Mouse (Mus musculus) CH12.LX (cell line): Measurements from ENCODE around the gene Chchd4. TPM values are rescaled to one million over a fixed set of nuclear protein-coding genes. Genes with fewer than 3 reads are reported as not detected.

ENCODE experiments used
- DNase-seq: peaks from one replicate; pipeline ENCODE4 v3.0.0-alpha.2; 2013; ENCODE audit errors: extremely low read depth
- H3K27ac ChIP-seq: 2 replicates; pipeline ENCODE4 v1.5.1; 2012; ENCODE audit warnings: low read depth, mild to moderate bottlenecking, control low read depth, moderate library complexity; ENCODE audit not compliant: insufficient read depth
- H3K27me3 ChIP-seq: replicated peaks from 2 replicates; pipeline ENCODE3; 2012; ENCODE audit warnings: inconsistent platforms
- H3K36me3 ChIP-seq, 2 experiments: replicated peaks in 1 of 2; 2 replicates each; pipeline versions ENCODE3 to v1.6.1; 2012; ENCODE audit warnings: inconsistent platforms in 1 of 2, low read length in 1 of 2, mild to moderate bottlenecking in 1 of 2, mixed read lengths in 1 of 2, moderate library complexity in 1 of 2; ENCODE audit not compliant: control insufficient read depth in 1 of 2, insufficient read depth in 1 of 2
- H3K4me1 ChIP-seq, 2 experiments: 2 replicates each; pipeline ENCODE4 v1.6.1; 2012; ENCODE audit warnings: inconsistent platforms in 1 of 2, moderate library complexity in 1 of 2; ENCODE audit not compliant: insufficient read depth in 2 of 2, control insufficient read depth in 1 of 2
- H3K4me2 ChIP-seq: 2 replicates; pipeline ENCODE4 v1.6.1; 2012; ENCODE audit warnings: low read depth, mild to moderate bottlenecking, control low read depth; ENCODE audit not compliant: poor library complexity, insufficient read depth, severe bottlenecking
- H3K4me3 ChIP-seq, 3 experiments: fragments of 150-350 bp in 1 of 3; sonication (generic) in 1 of 3; replicated peaks in 1 of 3; 2 replicates each; pipeline versions ENCODE3 to v1.5.1; 2011 to 2012; ENCODE audit warnings: low read depth in 2 of 3, low read length in 2 of 3, mild to moderate bottlenecking in 2 of 3, moderate library complexity in 2 of 3, control low read depth in 1 of 3, improper control_type of control experiment in 1 of 3, inconsistent platforms in 1 of 3, mixed read lengths in 1 of 3; ENCODE audit not compliant: poor library complexity in 1 of 3
- H3K79me2 ChIP-seq: replicated peaks from 2 replicates; pipeline ENCODE4 v1.6.1; 2012; ENCODE audit warnings: mild to moderate bottlenecking, moderate library complexity; ENCODE audit not compliant: control insufficient read depth, poor library complexity, insufficient read depth, severe bottlenecking; ENCODE audit errors: extremely low read depth
- H3K9ac ChIP-seq: 2 replicates; pipeline ENCODE4 v1.6.1; 2012; ENCODE audit warnings: low read depth, mild to moderate bottlenecking, control low read depth, moderate library complexity; ENCODE audit not compliant: insufficient read depth
- H3K9me3 ChIP-seq: replicated peaks from 2 replicates; pipeline ENCODE3; 2012; ENCODE audit warnings: low read length, inconsistent platforms, mixed read lengths
- BHLHE40 ChIP-seq: IDR thresholded peaks from 2 replicates; pipeline ENCODE4 v1.6.1; 2011; ENCODE audit warnings: mild to moderate bottlenecking, low read depth, low read length, improper control_type of control experiment
- CHD1 ChIP-seq: IDR thresholded peaks from 2 replicates; pipeline ENCODE4 v1.6.1; 2012; ENCODE audit warnings: low read depth, low read length, improper control_type of control experiment, inconsistent platforms
- CTCF ChIP-seq, 2 experiments: IDR thresholded peaks in 1 of 2; conservative IDR thresholded peaks in 1 of 2; 2 replicates each; pipeline ENCODE4 v1.5.1; 2011 to 2012; ENCODE audit warnings: low read depth in 2 of 2, low read length in 2 of 2, improper control_type of control experiment in 1 of 2, inconsistent platforms in 1 of 2, mild to moderate bottlenecking in 1 of 2, moderate library complexity in 1 of 2
- E2F4 ChIP-seq: IDR thresholded peaks from 2 replicates; pipeline ENCODE4 v1.6.1; 2011; ENCODE audit warnings: low read depth, low read length, improper control_type of control experiment; ENCODE audit not compliant: insufficient replicate concordance
- ELF1 ChIP-seq: IDR thresholded peaks from 2 replicates; pipeline ENCODE4 v1.6.1; 2014; ENCODE audit warnings: low read depth, mild to moderate bottlenecking, inconsistent platforms, low read length, improper control_type of control experiment
- EP300 ChIP-seq: IDR thresholded peaks from 2 replicates; pipeline ENCODE4 v1.6.1; 2011; ENCODE audit warnings: low read length, improper control_type of control experiment
- GABPA ChIP-seq: IDR thresholded peaks from 2 replicates; pipeline ENCODE4 v1.6.1; 2012; ENCODE audit warnings: low read depth, low read length, improper control_type of control experiment, inconsistent platforms; ENCODE audit not compliant: insufficient replicate concordance
- HCFC1 ChIP-seq: IDR thresholded peaks from 2 replicates; pipeline ENCODE4 v1.6.1; 2012; ENCODE audit warnings: low read depth, mild to moderate bottlenecking, inconsistent platforms, low read length, improper control_type of control experiment
- JUN ChIP-seq: IDR thresholded peaks from 2 replicates; pipeline ENCODE4 v1.6.1; 2011; ENCODE audit warnings: low read depth, mild to moderate bottlenecking, low read length, improper control_type of control experiment, moderate library complexity; ENCODE audit not compliant: insufficient read depth
- JUND ChIP-seq: conservative IDR thresholded peaks from 2 replicates; pipeline ENCODE4 v1.6.1; 2011; ENCODE audit warnings: low read depth, low read length, improper control_type of control experiment
- KAT2A ChIP-seq: IDR thresholded peaks from 2 replicates; pipeline ENCODE4 v1.6.1; 2012; ENCODE audit warnings: low read length, improper control_type of control experiment, inconsistent platforms; ENCODE audit not compliant: insufficient replicate concordance
- MAFK ChIP-seq: IDR thresholded peaks from 2 replicates; pipeline ENCODE4 v1.6.1; 2011; ENCODE audit warnings: low read length, improper control_type of control experiment; ENCODE audit not compliant: insufficient replicate concordance
- MEF2A ChIP-seq: IDR thresholded peaks from 2 replicates; pipeline ENCODE4 v1.6.1; 2014; ENCODE audit warnings: low read depth, mild to moderate bottlenecking, inconsistent platforms, low read length, improper control_type of control experiment, borderline replicate concordance
- NELFE ChIP-seq: IDR thresholded peaks from 2 replicates; pipeline ENCODE4 v1.6.1; 2011; ENCODE audit warnings: low read depth, low read length, improper control_type of control experiment
- NRF1 ChIP-seq: IDR thresholded peaks from 2 replicates; pipeline ENCODE4 v1.6.1; 2014; ENCODE audit warnings: low read depth, mild to moderate bottlenecking, inconsistent platforms, low read length, improper control_type of control experiment, moderate library complexity
- PAX5 ChIP-seq: IDR thresholded peaks from 2 replicates; pipeline ENCODE4 v1.6.1; 2012; ENCODE audit warnings: low read length, inconsistent platforms, mixed read lengths
- POLR2A ChIP-seq: IDR thresholded peaks from 2 replicates; pipeline ENCODE4 v1.6.1; 2011; ENCODE audit warnings: low read depth, mild to moderate bottlenecking, improper control_type of control experiment, low read length
- POLR2AphosphoS2 ChIP-seq: IDR thresholded peaks from 2 replicates; pipeline ENCODE4 v1.6.1; 2011; ENCODE audit warnings: low read depth, low read length, improper control_type of control experiment
- RAD21 ChIP-seq: IDR thresholded peaks from 2 replicates; pipeline ENCODE4 v1.6.1; 2011; ENCODE audit warnings: low read depth, mild to moderate bottlenecking, low read length, improper control_type of control experiment, moderate library complexity
- RCOR1 ChIP-seq: conservative IDR thresholded peaks from 2 replicates; pipeline ENCODE4 v1.6.1; 2012; ENCODE audit warnings: low read depth, mild to moderate bottlenecking, inconsistent platforms, low read length, improper control_type of control experiment
- SIN3A ChIP-seq: IDR thresholded peaks from 2 replicates; pipeline ENCODE4 v1.6.1; 2012; ENCODE audit warnings: low read length, improper control_type of control experiment, inconsistent platforms
- TBP ChIP-seq: conservative IDR thresholded peaks from 2 replicates; pipeline ENCODE4 v1.6.1; 2011; ENCODE audit warnings: low read depth, low read length, improper control_type of control experiment
- TCF12 ChIP-seq: IDR thresholded peaks from 2 replicates; pipeline ENCODE4 v1.6.1; 2014; ENCODE audit warnings: low read depth, mild to moderate bottlenecking, inconsistent platforms, low read length, improper control_type of control experiment
- USF2 ChIP-seq: conservative IDR thresholded peaks from 2 replicates; pipeline ENCODE4 v1.6.1; 2011; ENCODE audit warnings: low read depth, low read length, improper control_type of control experiment
- ZC3H11A ChIP-seq: IDR thresholded peaks from 2 replicates; pipeline ENCODE4 v1.6.1; 2012; ENCODE audit warnings: low read depth, mild to moderate bottlenecking, inconsistent platforms, low read length, improper control_type of control experiment
- ZMIZ1 ChIP-seq: IDR thresholded peaks from 2 replicates; pipeline ENCODE4 v1.6.1; 2012; ENCODE audit warnings: low read depth, mild to moderate bottlenecking, inconsistent platforms, low read length, improper control_type of control experiment
- ZNF384 ChIP-seq: IDR thresholded peaks from 2 replicates; pipeline ENCODE4 v1.6.1; 2012; ENCODE audit warnings: low read depth, low read length, improper control_type of control experiment, inconsistent platforms
- dilution Hi-C: fragments of 300-500 bp; cut with MboI; formaldehyde crosslinking; loops from 2 replicates; pipeline ENCODE4 v1.14.3; 2020; ENCODE audit warnings: low sequenced_read_pairs; ENCODE audit not compliant: extremely low pct_unique_long_range_greater_than_20kb, extremely low pct_ligation_motif_present
- in situ Hi-C: fragments of 300-500 bp; cut with MboI; formaldehyde crosslinking; loops from 3 replicates; pipeline ENCODE4 v1.14.3; 2019; ENCODE audit warnings: low sequenced_read_pairs, low pct_ligation_motif_present, low pct_unique_long_range_greater_than_20kb, mixed read lengths
- polyA plus RNA-seq: library from polyadenylated mRNA; unstranded; fragments of >175 nt; gene quantifications from 2 replicates; pipeline ENCODE4 v1.2.1, GENCODE M21; 2012; ENCODE audit warnings: low read depth; ENCODE audit not compliant: insufficient read length
- total RNA-seq, 2 experiments: library from RNA; depleted of rRNA; stranded (reverse); fragments of 300-350 nt in 1 of 2; fragments of >200 nt in 1 of 2; gene quantifications; 2 replicates each; pipeline ENCODE4 v1.2.3; 2012 to 2014

Chchd4 gene
- total and polyA plus RNA-seq, 3 experiments = 30.1 to 49.7 (median 41.4) TPM

DNA sequence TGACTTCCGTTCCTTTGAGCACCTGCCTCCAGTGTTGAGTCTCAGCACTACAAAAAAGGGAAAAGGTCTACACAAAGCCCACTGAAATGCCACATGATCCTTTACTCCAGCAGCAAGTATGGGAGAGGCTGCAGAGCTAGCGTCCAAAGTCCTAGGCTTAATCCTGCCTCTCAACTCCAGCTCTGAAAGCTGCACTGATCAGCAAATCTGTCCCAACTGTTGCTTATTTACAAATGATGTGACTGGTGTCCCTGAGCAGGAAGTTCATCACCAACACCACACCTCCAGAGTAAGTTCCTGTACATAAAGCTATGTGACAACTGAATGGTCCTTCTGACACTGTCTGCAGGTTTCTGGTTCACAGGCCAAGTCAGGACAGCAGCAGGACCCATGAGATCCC is 7.6 kb downstream of the Chchd4 start:
- dilution Hi-C loops = no loop called here
- Histone ChIP-seq H3K27me3 (no peaks in the 10 kb centered on the region), H3K27ac (no peak overlapping the region), H3K4me1 (peaks cover 0 to 24% of the 10 kb centered on the region in 2 experiments; a peak in 2 of 4 replicates), H3K79me2 (peaks cover 25% of the 10 kb centered on the region), H3K9ac (no peak overlapping the region), H3K4me3 (no peak overlapping the region), H3K9me3 (no peaks in the 10 kb centered on the region), H3K4me2 (no peak overlapping the region), H3K36me3 (peaks cover 52 to 80% of the 10 kb centered on the region in 2 experiments)
- in situ Hi-C loops = no loop called here
- no peak for TF ChIP-seq GABPA
- no peak for TF ChIP-seq BHLHE40
- TF ChIP-seq JUND = no peak
- TF ChIP-seq SIN3A = no peak
- no peak for TF ChIP-seq NRF1
- TF ChIP-seq JUN = no peak
- TF ChIP-seq NELFE = no peak
- TF ChIP-seq TBP = no peak
- no peak for TF ChIP-seq CTCF (conservative IDR thresholded peaks at IDR 0.05 in 1 of 2, IDR thresholded peaks at IDR 0.05 in 1 of 2; ENCODE audit: low read depth in 2 of 2, low read length in 2 of 2)
- TF ChIP-seq RAD21 = no peak
- no peak for TF ChIP-seq CHD1
- no peak for TF ChIP-seq ZMIZ1
- no peak for TF ChIP-seq PAX5
- TF ChIP-seq RCOR1 = no peak
- no peak for TF ChIP-seq HCFC1
- no peak for TF ChIP-seq TCF12
- TF ChIP-seq ZNF384 = no peak
- DNase-seq = no peak

GRCm38 (mm10) chr6:91459471-91459870 is 13.9 kb downstream of the Chchd4 start:
- Histone ChIP-seq H3K79me2 (no peaks in the 10 kb centered on the region), H3K4me2 (no peak overlapping the region), H3K4me1 (no peaks in the 10 kb centered on the region), H3K9me3 (peaks cover 3% of the 10 kb centered on the region), H3K9ac (no peak overlapping the region), H3K27ac (no peak overlapping the region), H3K36me3 (peaks cover 13 to 17% of the 10 kb centered on the region in 2 experiments), H3K4me3 (no peak overlapping the region), H3K27me3 (peaks cover 7% of the 10 kb centered on the region)
- in situ Hi-C loops = no loop called here
- DNase-seq = peak; percentile 22
- dilution Hi-C loops = no loop called here
- TF ChIP-seq BHLHE40 (no peak), JUN (no peak), GABPA (no peak), USF2 (no peak), EP300 (no peak), TBP (no peak), PAX5 (no peak), KAT2A (no peak), POLR2AphosphoS2 (no peak), RAD21 (no peak; the same call in 1 of the 2 replicates), POLR2A (no peak), HCFC1 (no peak), CHD1 (no peak), E2F4 (no peak), MAFK (no peak), MEF2A (no peak), ELF1 (no peak), ZC3H11A (no peak), RCOR1 (no peak)
